Mouse (Mus musculus): ENCODE measurements at regions not wholly inside any gene's neighbourhood (a gene's known extent, or its start where the extent isn't known, plus 50 kb on each side); places are given as distances from the start of the nearest gene placed in this dataset.

DNA sequence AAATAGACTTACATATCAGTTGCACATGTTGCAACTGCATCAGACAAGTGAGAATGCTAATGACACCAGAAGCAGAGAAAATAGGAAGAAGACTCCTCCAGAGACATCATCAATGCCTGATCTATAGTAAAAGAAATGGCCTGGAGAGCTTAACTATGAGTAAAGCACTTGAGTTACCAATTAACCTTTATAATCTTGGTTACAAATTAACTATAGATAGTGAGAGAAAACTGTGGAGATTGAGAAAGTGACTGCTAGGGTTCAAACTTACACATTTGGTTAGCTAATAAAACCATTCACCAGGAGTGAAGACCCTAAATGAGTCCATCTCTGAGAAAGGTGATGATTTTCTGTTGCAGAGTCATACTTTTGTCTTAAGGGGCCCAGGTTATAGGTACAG lies 307.4 kb downstream of the Phex start:
- no peak for DNase-seq

GRCm38 (mm10) chrX:157080025-157080424 lies 335.1 kb downstream of the Phex start:
- no peak for DNase-seq

GRCm38 (mm10) chrX:157079606-157080005 lies 335.5 kb downstream of the Phex start:
- no peak for DNase-seq

GRCm38 (mm10) chrX:157078061-157078460 lies 337.1 kb downstream of the Phex start:
- DNase-seq: peak in 1 of 2 experiments; percentile 34

GRCm38 (mm10) chrX:157076193-157076592 lies 338.9 kb downstream of the Phex start:
- no peak for DNase-seq

GRCm38 (mm10) chrX:157051629-157052315 lies 363.3 kb downstream of the Phex start:
- no peak for DNase-seq

DNA sequence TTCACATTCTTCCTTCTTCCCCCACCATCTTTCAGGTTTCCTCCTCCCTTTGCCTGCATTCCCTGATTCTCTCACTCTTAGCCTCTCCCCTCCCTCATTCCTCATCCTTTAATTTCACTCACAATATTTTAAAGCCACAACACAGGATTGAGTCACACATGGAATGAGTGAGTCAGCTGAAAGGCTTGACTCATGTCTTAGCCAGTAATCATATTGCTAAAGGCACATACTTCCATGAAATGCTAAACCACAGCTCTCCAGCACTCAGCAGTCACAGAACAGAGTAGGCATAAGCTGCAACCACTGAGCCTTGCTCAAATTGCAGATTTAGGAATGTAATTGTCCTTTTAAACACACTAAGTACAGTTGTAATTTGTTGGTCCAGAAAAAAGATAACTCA lies 386.2 kb downstream of the Phex start:
- no peak for DNase-seq

- DNase-seq: no peak
These were observed 390.8 kb downstream of the Phex start for GRCm38 (mm10) chrX:157024343-157024742.

DNA sequence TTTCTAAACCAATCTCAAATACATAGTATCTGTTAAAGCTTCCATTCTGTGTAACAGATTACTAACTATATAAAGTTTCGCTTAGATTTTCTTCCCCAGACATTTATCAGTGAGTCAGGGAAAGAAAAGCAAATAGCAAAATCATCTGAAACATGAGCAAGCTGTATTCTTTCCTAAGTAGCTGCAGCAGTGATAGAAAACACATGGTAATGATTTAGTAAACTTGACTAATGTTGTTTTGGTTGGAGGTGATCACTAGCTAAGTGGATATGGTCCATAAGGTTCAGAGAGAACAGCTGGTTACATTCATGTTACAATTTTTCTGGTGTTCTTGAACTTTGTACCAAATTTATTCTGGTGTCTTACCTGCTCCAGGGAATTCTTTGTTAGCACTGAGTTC lies 393.3 kb downstream of the Phex start:
- DNase-seq: no peak

- no peak for DNase-seq
These were observed 394.8 kb downstream of the Phex start for GRCm38 (mm10) chrX:157020337-157020736.

DNA sequence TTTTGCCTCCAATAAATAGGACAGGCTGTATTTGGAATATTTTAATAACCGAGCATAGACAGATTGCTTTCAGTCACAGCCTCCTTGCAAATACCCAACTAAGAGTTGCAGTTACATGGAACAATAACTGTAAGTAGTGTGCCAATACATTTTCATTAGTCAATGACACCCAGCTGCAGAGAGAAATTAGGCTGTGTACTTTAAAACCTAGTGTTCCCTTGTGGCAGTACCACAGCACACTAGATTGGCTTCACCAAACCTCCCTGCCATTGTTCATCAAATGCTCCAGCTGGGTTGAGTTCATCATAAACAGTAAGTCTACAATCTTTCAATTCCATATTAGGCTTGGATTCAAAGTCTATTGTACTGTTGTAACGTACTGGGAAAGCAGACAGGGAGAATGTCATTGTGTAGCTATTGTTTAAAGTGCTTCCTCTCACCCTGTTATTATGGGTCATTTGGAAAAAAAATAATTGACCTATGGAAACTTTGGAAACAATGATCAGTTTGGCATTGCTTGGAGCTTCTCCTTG lies 425.1 kb downstream of the Phex start:
- DNase-seq: no peak

- no peak for DNase-seq
These were observed 468.0 kb downstream of the Phex start for GRCm38 (mm10) chrX:156947093-156947492.

DNA sequence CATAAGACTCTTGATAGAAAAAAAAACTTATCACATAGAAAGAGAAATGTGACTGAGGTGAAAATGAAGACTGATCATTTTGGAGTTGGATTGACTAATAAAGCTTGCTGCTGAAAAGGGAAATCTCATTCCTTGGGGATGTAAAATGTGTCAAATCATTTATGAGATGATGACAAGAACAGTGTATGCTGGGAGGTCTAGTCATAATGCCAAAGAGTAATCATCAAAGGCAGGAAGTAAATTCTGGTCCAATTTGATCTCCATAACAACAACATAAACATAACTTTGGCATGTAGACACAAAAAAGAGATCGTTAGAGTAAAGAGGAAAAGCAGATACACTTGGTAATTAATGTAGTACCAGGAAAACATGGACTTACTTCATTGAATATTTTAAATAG lies 470.9 kb downstream of the Phex start:
- no peak for DNase-seq

DNA sequence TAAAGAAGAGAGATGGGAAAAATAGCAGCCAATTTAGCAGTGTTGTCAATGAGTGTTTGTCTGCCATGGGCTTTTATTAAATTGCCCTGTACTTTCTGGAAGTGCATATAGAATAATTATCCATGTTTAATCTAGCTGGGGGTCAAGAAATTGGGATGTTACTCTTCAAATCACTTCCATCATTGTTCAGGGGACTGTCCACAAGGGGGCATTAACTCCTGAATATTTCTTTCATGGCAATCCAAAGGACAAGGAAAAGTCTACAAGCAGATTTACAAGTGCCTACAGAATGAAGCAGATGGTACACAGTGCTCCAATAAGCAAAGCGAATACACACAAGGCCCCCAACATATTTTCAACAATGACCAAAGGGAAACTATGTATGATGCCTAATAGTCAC lies 501.7 kb downstream of the Phex start:
- peak in 1 of 2 experiments; percentile 14 for DNase-seq

All from kidney, postnatal 36 days (tissue).